Mouse (Mus musculus): ENCODE measurements around the gene Astl.
A peak's percentile ranks its signal among the peaks of the same experiment; 100 is the strongest.

- TF ChIP-seq EP300 (IDR thresholded peaks at IDR 0.05; ENCODE audit: low read depth), result no peak
- peak; percentile 94 for TF ChIP-seq CTCF (IDR thresholded peaks at IDR 0.05; ENCODE audit: low read depth)
These were observed 24.2 kb downstream of the Astl start, which contains the start of gene Adra2b for GRCm38 (mm10) chr2:127362459-127363281.
